Mouse (Mus musculus): Measurements from ENCODE around the gene Tardbp. TPM values are rescaled to one million over a fixed set of nuclear protein-coding genes. Genes with fewer than 3 reads are reported as not detected.

The Tardbp gene
- total RNA-seq, 1 experiment from 2014 or later = 322 TPM

GRCm38 (mm10) chr4:148607758-148608157 lies 19.1 kb downstream of the Tardbp start:
- ATAC-seq (ENCODE audit: extremely low read depth, insufficient number of reproducible peaks, low FRiP score, poor library complexity, severe bottlenecking) = peak; percentile 79

GRCm38 (mm10) chr4:148604541-148605165 lies 22.2 kb downstream of the Tardbp start:
- peak; percentile 55; the same call in 1 of the 2 replicates for ATAC-seq (ENCODE audit: extremely low read depth, insufficient number of reproducible peaks, low FRiP score, poor library complexity, severe bottlenecking)

- no peak for ATAC-seq (ENCODE audit: extremely low read depth, insufficient number of reproducible peaks, low FRiP score, poor library complexity, severe bottlenecking)
Measured at GRCm38 (mm10) chr4:148604141-148604540, 22.7 kb downstream of the Tardbp start.

GRCm38 (mm10) chr4:148603376-148604139 lies 23.3 kb downstream of the Tardbp start:
- ATAC-seq (ENCODE audit: extremely low read depth, insufficient number of reproducible peaks, low FRiP score, poor library complexity, severe bottlenecking) = no peak

GRCm38 (mm10) chr4:148602357-148603120 lies 24.3 kb downstream of the Tardbp start, which contains the start of gene Masp2:
Gene Masp2, plus strand, starts transcription at chr4:148602554.
- no peak for ATAC-seq (ENCODE audit: extremely low read depth, insufficient number of reproducible peaks, low FRiP score, poor library complexity, severe bottlenecking)

- no peak for ATAC-seq (ENCODE audit: extremely low read depth, insufficient number of reproducible peaks, low FRiP score, poor library complexity, severe bottlenecking)
Measured at GRCm38 (mm10) chr4:148601871-148602270, 24.9 kb downstream of the Tardbp start.

GRCm38 (mm10) chr4:148600316-148600715 lies 26.5 kb downstream of the Tardbp start:
- no peak for ATAC-seq (ENCODE audit: extremely low read depth, insufficient number of reproducible peaks, low FRiP score, poor library complexity, severe bottlenecking)

- no peak for ATAC-seq (ENCODE audit: extremely low read depth, insufficient number of reproducible peaks, low FRiP score, poor library complexity, severe bottlenecking)
Measured at GRCm38 (mm10) chr4:148598826-148599225, 28.0 kb downstream of the Tardbp start.

- no peak for ATAC-seq (ENCODE audit: extremely low read depth, insufficient number of reproducible peaks, low FRiP score, poor library complexity, severe bottlenecking)
Measured at GRCm38 (mm10) chr4:148596731-148597130, 30.1 kb downstream of the Tardbp start.

GRCm38 (mm10) chr4:148595916-148596315 lies 30.9 kb downstream of the Tardbp start:
- no peak for ATAC-seq (ENCODE audit: extremely low read depth, insufficient number of reproducible peaks, low FRiP score, poor library complexity, severe bottlenecking)

- no peak for ATAC-seq (ENCODE audit: extremely low read depth, insufficient number of reproducible peaks, low FRiP score, poor library complexity, severe bottlenecking)
Measured at GRCm38 (mm10) chr4:148593996-148594395, 32.8 kb downstream of the Tardbp start.

GRCm38 (mm10) chr4:148591637-148592380 lies 35.0 kb downstream of the Tardbp start:
- ATAC-seq (ENCODE audit: extremely low read depth, insufficient number of reproducible peaks, low FRiP score, poor library complexity, severe bottlenecking) = no peak

GRCm38 (mm10) chr4:148591171-148591630 lies 35.6 kb downstream of the Tardbp start, which contains the start of gene Srm:
Gene Srm, plus strand, starts transcription at chr4:148591503.
- peak; percentile 98 for ATAC-seq (ENCODE audit: extremely low read depth, insufficient number of reproducible peaks, low FRiP score, poor library complexity, severe bottlenecking)

GRCm38 (mm10) chr4:148590421-148591170 lies 36.2 kb downstream of the Tardbp start:
- no peak for ATAC-seq (ENCODE audit: extremely low read depth, insufficient number of reproducible peaks, low FRiP score, poor library complexity, severe bottlenecking)

- ATAC-seq (ENCODE audit: extremely low read depth, insufficient number of reproducible peaks, low FRiP score, poor library complexity, severe bottlenecking) = no peak
Measured at GRCm38 (mm10) chr4:148589565-148589964, 37.3 kb downstream of the Tardbp start.

GRCm38 (mm10) chr4:148588793-148589192 lies 38.0 kb downstream of the Tardbp start:
- no peak for ATAC-seq (ENCODE audit: extremely low read depth, insufficient number of reproducible peaks, low FRiP score, poor library complexity, severe bottlenecking)

GRCm38 (mm10) chr4:148586648-148587047 lies 40.2 kb downstream of the Tardbp start:
- no peak for ATAC-seq (ENCODE audit: extremely low read depth, insufficient number of reproducible peaks, low FRiP score, poor library complexity, severe bottlenecking)

GRCm38 (mm10) chr4:148583257-148583656 lies 43.6 kb downstream of the Tardbp start:
- peak; percentile 70 for ATAC-seq (ENCODE audit: extremely low read depth, insufficient number of reproducible peaks, low FRiP score, poor library complexity, severe bottlenecking)

Measured in neutrophil, adult 5-6 weeks (primary cell).